Mouse (Mus musculus) ES-E14 (cell line): Measurements from ENCODE around the gene Cd3g.

ENCODE experiments used
- CHD2 ChIP-seq: IDR thresholded peaks from 2 replicates; pipeline ENCODE4 v1.6.1; 2014; ENCODE audit warnings: mild to moderate bottlenecking, low read depth, low read length, inconsistent platforms
- HCFC1 ChIP-seq: IDR thresholded peaks from 2 replicates; pipeline ENCODE4 v1.6.1; 2012; ENCODE audit warnings: low read length, inconsistent platforms, borderline replicate concordance; ENCODE audit not compliant: insufficient read depth
- MAFK ChIP-seq: IDR thresholded peaks from 2 replicates; pipeline ENCODE4 v1.6.1; 2014; ENCODE audit warnings: mild to moderate bottlenecking, low read depth, low read length, inconsistent platforms; ENCODE audit not compliant: insufficient read depth
- ZC3H11A ChIP-seq: IDR thresholded peaks from 2 replicates; pipeline ENCODE4 v1.6.1; 2012; ENCODE audit warnings: low read depth, mild to moderate bottlenecking, inconsistent platforms, low read length, borderline replicate concordance
- ZNF384 ChIP-seq: IDR thresholded peaks from 2 replicates; pipeline ENCODE4 v1.6.1; 2012; ENCODE audit warnings: low read depth, low read length, inconsistent platforms

DNA sequence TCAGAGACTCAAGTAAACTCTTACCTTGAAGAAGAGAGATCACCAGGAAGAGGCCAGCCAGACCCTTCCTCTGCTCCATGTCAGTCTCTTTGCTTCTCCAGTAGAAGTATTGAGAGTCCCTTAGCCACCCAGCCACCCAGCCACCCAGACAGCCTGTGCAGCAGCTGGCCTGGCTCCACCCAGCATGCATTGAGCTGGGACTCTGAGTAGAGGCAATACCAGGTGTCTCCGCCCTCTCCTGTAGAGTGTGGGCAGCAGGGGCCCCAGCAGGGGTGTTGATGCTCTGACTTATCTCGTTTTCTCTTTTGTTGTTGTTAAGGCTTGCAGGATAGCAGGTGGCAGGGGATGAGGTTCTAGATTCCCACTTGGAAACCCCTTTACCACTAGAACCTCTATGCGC is at the start of gene Cd3g:
- TF ChIP-seq HCFC1 (no peak), MAFK (no peak), CHD2 (no peak), ZC3H11A (no peak), ZNF384 (no peak)
